Mouse (Mus musculus): ENCODE data around the gene Nova1.

DNA sequence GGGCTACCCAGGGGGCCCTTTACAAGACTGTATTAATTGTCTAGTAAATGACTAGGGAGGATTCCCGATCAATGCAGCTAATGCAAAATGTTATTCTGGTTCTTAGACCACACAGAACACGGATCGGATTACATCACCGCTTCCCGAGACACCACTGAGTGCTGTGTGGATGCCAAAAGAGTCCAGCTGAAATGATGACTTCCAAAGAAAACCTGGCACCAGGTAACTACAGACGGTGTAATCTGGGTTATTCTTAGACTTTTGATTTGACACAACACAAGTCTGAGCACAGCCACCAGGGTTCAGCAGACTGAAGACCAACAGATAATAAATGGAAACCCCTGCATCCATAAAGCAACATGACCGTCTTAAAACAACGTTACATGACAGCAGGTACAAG is 96.8 kb downstream of the Nova1 start:
- TF ChIP-seq POLR2A (IDR thresholded peaks at IDR 0.05; ENCODE audit: low read depth, low read length) (no peak), MAZ (IDR thresholded peaks at IDR 0.05; ENCODE audit: low read depth, low read length) (no peak), UBTF (IDR thresholded peaks at IDR 0.05; ENCODE audit: low read depth, low read length) (no peak), POLR2AphosphoS2 (IDR thresholded peaks at IDR 0.05; ENCODE audit: low read depth, low read length) (no peak), CTCF (conservative IDR thresholded peaks at IDR 0.05 in 1 of 2, IDR thresholded peaks at IDR 0.05 in 1 of 2; ENCODE audit: low read depth in 2 of 2, low read length in 2 of 2) (no peak), EP300 (IDR thresholded peaks at IDR 0.05; ENCODE audit: low read length) (no peak), CHD1 (IDR thresholded peaks at IDR 0.05; ENCODE audit: low read depth, low read length) (no peak), ELF1 (IDR thresholded peaks at IDR 0.05; ENCODE audit: low read depth, low read length) (no peak), MXI1 (IDR thresholded peaks at IDR 0.05; ENCODE audit: low read depth, low read length) (no peak), ZMIZ1 (IDR thresholded peaks at IDR 0.05; ENCODE audit: low read depth, low read length) (no peak), E2F4 (IDR thresholded peaks at IDR 0.05; ENCODE audit: insufficient replicate concordance, low read depth, low read length) (no peak), RAD21 (IDR thresholded peaks at IDR 0.05; ENCODE audit: low read depth, low read length) (no peak), MAX (IDR thresholded peaks at IDR 0.05; ENCODE audit: low read length) (no peak), NRF1 (IDR thresholded peaks at IDR 0.05; ENCODE audit: low read depth, low read length) (no peak)
